Mouse (Mus musculus): Measurements from ENCODE around the gene Gm10306. TPM values are rescaled to one million over a fixed set of nuclear protein-coding genes. Genes with fewer than 3 reads are reported as not detected.

Gm10306 gene
- polyA plus RNA-seq (2015; fragmentation: Nextera tagmentation; extraction: Ambion mirVana) = 0.47 TPM in 1 of 2 replicates, not detected in the other

GRCm38 (mm10) chr4:94556265-94557054 is at the start of gene Gm10306, which contains the start of gene Caap1:
Gm10306 (plus strand) TSS chr4:94556546.
Caap1 (minus strand) TSS chr4:94556796.

GRCm38 (mm10) chr4:94603031-94603629 is 46.8 kb downstream of the Gm10306 start, which contains the start of gene Plaa:
Plaa (minus strand) TSS chr4:94603244.

Other genes with a start within 250 kb of the Gm10306 start
- 6.9 and 7.5 TPM in 2 replicates for gene Caap1, start 250 bp downstream of the Gm10306 start, polyA plus RNA-seq (2015; fragmentation: Nextera tagmentation; extraction: Ambion mirVana)
- gene Plaa, start 46.7 kb downstream of the Gm10306 start, polyA plus RNA-seq (2015; fragmentation: Nextera tagmentation; extraction: Ambion mirVana) = 39.1 and 42.3 TPM in 2 replicates
- 12.4 and 13.6 TPM in 2 replicates for gene Ift74, start 57.9 kb downstream of the Gm10306 start, polyA plus RNA-seq (2015; fragmentation: Nextera tagmentation; extraction: Ambion mirVana)
- 0.21 and 0.29 TPM in 2 replicates for gene Lrrc19, start 93.6 kb downstream of the Gm10306 start, polyA plus RNA-seq (2015; fragmentation: Nextera tagmentation; extraction: Ambion mirVana)
- 14.8 and 18.2 TPM in 2 replicates for gene Tek, start 182.7 kb downstream of the Gm10306 start, polyA plus RNA-seq (2015; fragmentation: Nextera tagmentation; extraction: Ambion mirVana)